Mouse (Mus musculus) naive thymus-derived CD4-positive, alpha-beta T cell, adult 2 months (primary cell): ENCODE results near the gene Strap.

Experiments
- DNase-seq: peaks from one replicate; pipeline ENCODE4 v3.0.0-alpha.2; 2011; ENCODE audit warnings: low read depth

The Strap gene

DNA sequence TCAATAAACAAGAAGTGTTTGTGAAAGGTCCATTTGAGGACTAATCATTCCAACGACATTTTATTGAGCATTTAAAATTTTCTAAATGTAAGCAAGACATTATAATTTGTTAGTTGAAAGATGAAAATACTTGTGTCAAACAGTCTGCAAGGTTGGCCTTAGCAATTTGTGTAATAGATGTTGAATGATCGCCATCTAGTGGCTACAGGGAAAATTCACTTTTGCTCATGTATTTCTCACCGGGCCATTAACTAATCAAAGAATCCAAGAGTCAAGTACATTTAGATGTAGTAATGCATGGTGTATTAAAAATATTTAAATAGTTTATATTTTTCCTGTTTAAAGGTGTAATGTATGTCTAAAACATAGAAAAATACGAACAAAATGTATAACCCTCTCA, 11.0 kb upstream of the Strap start:
- DNase-seq, result peak; percentile 75

DNA sequence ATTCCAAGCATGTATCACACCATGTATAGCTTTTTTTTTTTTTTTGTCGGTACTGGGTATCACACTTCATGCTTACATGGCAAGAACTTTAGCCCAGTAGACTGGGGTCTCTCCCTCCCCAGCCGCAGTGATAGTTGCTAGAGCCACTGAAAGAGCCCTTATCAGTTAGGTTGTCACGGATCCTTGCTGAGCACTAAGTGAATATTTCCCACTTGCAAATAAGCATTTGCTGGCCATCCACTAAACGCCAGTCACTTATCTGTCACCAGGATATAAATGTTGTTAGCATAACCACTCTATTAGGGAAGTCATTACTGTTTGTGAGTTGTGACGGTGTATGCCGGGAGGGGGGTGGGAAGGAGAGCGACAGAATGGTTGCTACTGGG, 425 bp upstream of the Strap start:
- no peak for DNase-seq

DNA sequence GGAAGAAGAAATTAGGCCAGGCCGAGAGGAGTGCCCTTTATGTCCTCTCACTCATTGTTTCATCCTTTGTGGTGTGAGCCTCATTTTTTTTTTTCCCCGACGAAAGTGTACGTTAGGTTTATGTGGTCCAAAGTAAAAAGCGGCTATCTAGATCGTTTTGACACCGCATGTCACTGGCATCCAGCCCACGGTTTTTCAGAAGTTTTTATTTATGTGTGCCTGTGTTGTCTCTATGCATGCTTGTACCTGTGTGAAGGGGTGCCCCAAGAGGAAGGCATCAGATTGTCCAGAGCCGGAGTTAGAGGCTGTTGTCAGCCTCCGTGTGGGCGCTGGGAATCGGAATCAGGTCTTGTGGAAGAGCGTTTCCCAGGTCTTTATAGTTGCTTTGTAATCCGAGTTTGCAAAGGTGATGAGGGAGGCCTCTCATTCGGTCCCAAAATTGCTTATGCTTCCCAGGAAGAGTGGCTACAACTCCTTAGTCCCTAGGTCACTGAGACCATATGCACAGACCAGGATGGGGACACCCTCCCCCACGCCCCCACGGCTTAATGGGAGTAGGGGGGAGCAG, 877 bp downstream of the Strap start:
- no peak for DNase-seq

DNA sequence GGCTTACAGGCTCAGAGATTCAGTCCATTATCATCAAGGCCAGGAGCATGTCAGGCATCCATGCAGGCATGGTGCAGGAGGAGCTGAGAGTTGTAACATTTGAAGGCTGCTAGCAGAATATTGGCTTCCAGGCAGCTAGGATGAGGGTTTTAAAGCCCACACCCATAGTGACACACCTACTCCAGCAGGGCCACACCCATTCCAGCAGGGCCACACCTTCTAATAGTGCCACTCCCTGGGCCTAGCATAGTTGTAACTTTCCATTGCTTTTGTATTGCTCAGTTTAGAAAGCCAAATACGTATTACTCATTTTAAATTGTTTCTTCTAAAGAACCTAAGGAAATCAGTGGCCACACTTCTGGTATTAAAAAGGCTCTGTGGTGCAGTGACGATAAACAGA, 6.1 kb downstream of the Strap start:
- no peak for DNase-seq

DNA sequence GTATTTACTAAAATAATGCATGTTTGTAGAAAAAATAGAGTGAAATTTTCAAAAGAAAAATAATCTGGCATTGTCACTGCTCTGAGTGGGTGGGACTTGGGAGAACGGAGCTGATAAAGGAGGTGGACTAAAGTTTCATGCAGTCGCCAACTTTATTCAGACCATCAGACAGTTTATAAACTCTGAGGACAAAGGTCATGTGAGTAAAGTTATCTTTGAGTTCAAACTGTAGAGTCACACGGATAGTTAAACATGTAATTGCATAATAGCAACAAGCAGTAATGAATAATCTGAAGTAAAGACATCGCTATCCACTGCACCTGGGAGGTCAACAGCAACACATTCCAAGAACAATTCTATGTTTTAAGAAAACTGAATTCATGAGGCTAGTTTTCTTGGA, 9.8 kb downstream of the Strap start:
- DNase-seq, result no peak

DNA sequence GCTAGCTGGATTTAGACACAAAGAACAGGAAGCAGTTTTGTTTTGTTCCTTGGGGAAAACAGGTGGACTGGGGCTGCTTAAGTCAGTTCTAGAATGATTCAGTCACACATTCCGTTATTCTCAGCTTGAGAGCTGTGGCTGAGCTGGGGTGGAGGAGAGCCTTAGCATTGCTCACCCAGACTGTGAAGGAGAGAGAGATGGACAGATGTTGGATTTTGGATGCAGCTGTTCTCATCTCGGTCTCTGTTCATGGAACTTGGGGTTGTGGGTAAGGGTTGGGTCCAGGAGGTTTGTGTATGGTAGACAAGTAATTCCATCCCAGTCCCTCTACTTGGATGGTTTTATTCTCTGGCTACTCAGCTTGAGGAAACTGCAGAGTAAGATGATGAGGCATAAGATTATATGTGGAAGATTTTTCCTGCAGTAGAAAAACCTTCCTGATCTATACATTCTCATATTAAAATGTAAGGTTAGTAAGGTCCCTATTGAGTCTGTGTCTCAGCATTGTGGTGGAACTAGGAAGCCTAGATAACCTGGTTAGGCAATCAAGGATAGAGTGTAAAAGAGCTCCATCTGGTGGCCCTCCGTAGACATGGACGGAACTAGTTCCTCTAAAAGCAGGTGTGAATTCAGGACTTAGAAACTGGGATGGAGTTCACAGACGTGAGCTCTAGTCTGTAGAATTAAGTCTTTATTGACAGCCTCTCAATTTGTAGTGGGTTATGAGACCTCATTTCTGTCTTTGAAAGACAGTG, 12.5 kb downstream of the Strap start:
- DNase-seq, result peak; percentile 54

DNA sequence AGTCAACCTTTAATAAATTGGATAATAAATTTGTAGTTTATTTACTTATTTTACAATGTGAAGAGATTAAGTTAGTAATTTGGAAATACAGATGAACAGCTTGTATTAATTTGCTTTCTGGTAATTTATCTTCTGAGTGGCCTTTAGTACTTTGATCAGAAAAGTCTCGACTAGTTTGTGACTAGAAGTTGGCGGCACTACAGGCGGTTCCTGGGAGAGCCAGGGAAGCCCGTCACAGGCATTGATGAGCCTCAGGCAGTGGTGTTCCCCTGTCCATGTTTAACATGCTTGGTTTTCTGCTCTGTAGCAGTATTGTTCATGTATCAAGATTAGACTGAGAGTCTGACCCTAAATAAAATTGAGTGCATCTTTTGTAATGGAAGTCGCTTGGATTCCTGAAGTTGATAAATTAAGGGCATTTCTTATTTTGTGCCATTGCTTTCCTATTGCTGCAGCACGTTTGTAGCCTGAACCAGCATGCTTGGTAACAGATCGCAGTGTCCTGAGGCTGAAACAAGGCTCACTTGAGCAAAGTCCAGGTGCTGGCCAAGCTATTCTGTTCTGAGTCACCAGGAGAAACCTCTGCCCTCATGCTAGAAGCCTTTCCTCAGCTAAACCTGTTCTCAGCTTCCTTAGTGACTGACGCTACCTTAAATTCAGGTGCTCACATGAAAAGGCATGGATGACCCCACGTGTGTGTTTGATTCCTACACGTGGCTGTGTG, 16.8 kb downstream of the Strap start:
- DNase-seq, result no peak

DNA sequence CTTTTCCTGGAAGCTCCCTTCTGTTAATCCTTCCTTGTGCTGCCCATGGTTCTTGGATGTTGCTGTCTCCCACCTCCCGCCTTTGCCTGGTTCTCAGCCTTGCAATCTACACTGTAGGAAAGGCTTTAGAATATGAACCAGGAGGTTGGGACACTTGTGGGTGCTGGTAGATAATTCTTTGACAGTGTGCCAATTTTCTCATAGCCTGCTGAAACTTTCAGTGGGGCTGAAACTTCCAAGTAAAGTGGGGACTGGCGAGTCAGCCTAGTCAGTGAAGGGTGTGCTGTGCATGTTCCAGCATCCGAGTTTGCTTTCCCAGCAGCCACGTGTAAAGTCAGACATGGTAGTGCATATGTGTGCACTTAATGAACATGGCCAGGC, 17.4 kb downstream of the Strap start:
- DNase-seq, result no peak

DNA sequence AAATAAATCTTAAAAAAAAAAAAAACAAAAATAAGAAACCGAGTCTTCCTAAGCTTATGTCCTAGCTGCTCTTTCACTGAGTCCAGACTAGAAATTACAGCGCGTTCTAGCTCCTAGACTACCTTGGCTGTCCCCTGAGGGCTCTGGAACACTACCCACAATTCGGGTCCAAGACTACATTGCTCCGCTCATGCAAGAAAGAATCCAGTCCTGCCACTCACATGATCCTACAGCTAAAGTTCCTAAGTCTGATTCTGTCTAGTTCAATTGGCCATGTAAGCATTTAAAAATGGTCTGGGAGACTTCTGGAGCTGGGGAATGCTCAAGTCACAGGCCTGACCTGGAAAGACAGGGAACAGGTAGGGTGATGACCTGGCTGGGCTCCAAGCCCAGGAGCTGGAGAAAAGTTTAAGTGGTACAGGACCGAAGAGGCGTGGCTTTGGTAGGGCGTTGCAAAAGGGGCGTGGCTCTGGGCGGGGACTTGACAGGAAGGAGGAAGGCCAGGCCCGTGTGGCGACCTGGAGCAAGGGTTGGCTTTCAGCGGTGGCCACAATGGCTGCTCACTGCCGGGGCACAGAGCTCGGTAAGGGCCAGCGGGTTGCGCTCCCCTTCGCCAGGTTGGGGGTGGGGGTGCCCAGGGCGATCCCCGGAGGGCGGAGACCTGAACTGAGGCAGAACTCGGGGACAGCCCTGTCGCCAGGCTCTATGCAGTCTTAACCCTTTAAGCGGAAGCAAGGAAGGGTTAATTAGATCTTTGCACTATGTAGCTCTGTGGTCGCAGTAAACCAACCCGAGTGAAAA, 19.4 kb downstream of the Strap start, which contains the start of gene Dera:
Dera (plus strand) TSS at position 491 of the 801 bp plus-strand sequence.
- peak; percentile 90 for DNase-seq

DNA sequence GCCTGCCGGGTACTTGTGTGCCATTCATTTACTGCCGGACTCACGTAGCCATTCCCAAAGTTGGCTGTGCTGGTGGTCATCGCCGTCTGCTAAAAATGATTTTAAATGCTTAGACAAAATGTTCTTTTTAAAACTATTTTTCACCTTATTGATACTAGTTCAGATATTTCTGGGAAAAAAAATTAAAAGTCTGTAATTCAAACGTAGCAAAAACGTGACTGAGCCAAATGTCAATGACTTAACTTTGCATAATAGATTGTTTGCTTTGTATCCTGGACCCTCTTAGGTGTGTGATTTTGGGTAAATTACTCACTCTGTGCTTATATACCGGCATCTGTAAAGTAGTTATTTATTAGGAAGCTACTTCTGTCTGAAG, 20.0 kb downstream of the Strap start:
- DNase-seq, result peak; percentile 18

DNA sequence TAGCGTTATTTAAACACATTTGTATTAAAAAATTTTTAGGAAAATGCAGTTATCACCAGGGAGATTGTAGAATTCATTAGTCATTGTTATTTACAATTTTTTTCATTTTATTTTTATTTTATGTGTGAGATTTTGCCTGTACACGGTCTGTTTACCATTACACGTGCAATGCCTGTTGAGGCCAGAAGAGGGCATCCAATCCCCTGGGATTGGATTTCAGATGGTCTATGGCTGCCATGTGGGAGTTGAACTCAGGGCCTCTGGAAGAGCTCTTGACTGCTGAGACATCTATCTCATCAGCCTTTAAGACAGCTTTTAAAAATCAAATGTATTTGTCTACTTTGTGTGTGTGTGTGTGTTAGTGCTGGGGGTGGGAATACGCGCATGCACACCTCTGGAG, 21.4 kb downstream of the Strap start:
- DNase-seq, result peak; percentile 53

DNA sequence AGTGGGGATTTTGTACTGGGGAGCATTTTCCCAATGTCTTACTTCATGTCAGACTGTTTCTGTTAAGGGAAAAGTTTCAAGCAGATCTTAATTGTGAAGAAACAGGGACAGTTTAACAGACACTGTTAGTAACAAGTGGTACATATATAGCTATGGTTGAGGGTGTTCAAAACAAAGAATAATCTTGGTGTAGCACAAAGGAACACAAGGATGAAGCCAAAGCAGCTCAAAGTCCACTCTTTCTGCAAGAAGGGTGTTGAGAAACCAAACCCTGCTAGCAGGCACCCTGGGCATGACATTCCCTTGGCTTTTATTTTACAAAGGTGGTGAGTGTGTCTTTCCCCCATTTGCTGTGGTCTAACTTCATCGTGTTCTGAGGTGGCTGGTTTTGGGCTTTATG, 23.0 kb downstream of the Strap start:
- DNase-seq, result no peak

DNA sequence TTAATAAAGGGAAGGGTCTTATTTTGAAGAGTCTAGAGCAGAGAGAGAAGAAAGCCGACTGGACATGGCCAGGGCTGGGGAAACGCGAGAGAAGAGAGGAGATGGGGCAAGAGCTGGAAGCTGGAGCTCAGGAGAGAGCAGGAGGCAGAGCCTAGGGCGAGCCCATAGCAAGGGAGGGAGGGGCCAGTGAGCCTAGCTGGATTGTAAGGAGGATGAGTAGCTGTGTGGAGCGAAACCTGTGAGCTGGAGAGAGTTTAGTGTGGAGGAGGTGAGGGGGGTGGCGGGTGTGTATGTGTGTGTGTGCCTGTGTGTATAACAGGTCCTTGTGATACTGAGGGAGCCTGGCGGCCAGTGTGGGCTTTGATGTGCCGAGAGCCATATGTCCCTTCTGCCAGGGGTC, 24.8 kb downstream of the Strap start:
- DNase-seq, result no peak

DNA sequence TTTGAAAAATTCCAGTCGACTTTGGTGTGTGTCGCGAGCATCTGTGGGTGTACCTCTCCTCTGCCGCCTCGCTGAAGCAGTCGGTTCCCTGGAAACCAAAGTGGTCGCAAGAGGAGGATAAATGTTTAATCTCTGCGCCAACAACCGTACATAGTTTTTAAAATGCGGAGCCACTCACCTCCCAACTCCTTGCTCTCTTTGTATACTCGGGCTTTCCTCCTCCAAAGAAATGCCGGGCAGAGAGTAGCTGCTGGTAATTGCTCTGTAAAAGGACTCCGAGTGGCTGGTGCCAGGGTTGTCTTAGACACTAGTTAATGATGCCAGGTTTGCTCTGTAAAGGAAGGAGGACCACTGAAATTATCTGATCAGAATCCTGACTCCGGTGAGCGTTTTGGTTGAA, 26.1 kb downstream of the Strap start:
- DNase-seq, result no peak

DNA sequence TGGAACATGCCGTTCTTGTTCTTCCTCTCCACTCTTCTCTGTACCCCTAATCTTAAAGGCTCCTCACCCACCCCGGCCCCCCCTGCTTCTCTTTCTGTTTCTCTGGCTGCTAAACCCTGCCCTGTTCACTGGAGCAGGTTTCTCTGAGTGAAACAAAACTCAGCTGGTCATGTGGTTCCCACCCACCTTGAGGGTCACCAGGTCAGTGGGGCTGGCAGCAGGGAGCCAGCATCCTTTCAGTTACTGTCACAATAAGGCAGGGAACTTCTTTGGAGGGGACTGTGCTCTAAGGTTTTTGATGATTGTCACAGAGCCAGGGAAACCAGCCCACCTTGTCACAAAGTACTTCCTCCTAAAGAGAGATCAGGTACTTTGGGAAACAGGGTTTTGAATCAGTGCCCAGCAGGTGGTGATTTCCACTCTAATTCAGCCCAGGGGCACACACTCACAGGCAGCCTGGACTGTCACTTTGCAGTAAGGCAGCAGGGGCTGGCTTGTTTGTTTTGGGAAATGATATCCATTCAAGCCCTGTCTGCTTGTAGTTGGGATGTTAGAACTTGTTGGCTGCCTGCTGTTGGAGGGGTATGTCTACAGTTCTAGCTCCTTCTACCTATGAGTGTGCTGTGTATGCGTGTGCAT, 29.8 kb downstream of the Strap start:
- no peak for DNase-seq

DNA sequence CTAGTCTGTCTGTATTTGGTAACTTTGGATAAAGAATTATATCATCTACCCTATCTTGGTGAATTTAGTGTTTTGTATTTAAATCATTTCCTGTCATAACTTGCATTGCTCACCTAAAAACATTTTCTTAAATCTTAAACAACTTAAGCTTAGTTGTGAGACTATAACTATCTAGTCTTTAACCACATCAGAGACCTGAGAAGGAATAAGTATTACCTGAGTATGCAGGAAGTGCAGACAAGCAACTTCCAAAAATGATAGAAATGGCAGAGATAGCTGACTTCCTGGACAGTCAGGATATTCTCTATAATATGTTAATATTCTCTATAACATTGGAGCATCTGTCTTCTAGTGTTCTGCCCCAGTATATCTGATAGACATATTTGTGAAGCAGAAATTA, 31.3 kb downstream of the Strap start:
- DNase-seq, result no peak

DNA sequence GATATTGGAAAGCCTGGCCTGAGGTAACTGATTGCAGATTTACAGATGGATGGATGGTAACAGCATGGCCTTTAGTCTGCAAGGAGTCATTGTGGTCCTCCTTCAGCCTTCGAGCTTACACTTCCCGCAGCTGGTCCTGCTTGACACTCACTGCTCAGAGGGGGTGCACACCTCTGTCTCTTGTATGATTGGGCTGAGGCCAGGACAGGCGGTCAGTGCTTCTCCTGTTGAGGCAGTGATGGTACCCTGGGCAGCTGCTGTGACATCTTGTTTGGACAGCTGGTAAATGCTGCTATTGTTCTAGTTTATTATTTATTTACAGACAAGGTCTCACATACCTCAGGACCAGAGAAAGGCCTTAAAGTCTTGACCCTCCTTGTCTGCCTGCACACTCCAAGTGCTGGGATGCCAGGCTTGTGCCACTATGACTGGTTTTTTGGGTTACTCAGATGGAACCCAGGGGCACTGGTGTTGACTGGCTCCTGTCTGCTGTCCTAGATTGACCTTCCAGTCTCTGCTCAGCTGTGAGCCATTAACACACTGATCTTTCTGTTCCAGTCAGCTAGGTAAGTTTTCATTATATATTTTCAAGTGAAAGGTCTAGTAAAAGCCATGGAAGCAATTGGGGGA, 36.9 kb downstream of the Strap start:
- no peak for DNase-seq

DNA sequence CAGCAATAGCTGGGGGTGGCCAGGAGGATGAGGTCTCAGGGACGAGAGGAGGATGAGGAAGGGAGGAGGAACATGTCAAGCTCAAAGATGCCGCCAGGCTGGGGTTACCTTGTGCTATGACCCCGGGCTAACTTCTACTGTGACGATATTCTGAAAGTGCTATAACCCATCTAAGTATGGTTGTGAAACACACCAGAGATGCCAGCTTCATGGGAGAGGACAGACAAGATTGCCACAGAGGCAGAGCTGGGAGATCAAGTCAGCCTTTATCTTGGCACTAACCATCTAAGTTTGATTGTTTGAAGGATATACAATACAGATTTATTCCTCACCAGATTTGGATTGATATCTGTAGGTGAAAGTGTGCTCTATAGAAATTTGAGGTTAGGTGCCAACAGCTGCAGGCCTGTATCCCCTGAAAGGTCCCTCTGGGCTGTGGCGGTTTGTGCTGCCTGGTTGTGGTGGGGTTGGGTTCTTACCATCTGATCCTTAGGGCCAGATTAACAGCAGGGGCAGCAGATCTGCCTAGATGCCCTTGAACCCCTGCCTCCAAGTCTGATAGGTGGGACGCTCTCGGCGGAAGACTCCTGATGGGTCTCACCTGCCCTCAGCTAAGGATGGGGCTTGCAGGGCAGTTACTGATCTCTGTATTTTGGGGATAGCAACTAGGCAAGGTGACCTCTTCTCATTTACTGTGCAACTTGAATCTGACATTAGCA, 38.2 kb downstream of the Strap start:
- no peak for DNase-seq

DNA sequence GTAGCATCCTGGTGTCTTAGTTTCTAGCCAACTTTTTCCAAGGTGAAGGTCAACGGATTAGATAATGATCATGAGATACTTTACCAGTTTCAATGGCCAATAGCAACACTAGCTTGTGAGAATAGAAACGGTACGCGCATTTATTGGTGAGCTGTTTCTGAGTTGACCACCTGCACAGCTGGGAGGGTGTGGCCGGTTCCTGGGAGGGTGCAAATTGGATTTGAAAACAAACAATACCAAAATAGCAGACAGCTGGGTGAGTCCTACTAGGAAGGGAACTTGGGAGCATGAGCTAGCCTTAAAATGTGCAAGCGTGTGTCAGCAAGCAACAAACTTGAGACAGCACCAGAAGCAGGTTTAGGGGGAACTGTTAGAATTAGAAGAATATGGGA, 38.8 kb downstream of the Strap start:
- no peak for DNase-seq

DNA sequence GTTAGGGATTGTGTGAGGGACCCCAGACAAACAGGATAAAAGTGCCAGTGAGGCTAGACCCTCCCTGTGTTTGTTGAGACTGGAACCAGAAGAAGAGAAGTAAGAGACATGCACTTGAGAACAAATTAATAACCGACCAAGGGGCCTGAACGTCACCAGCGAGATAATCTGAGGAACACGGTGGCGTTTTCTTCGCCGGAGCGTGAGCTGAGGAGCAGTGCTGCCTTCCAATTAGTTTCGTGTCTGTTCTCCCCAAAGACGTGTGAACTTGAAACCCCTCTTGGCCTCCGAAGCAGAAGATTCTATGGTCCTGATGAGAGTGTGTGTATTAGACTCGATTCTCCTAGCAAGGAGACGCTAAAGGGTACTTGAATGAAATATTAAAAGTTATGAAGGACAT, 39.3 kb downstream of the Strap start:
- no peak for DNase-seq

DNA sequence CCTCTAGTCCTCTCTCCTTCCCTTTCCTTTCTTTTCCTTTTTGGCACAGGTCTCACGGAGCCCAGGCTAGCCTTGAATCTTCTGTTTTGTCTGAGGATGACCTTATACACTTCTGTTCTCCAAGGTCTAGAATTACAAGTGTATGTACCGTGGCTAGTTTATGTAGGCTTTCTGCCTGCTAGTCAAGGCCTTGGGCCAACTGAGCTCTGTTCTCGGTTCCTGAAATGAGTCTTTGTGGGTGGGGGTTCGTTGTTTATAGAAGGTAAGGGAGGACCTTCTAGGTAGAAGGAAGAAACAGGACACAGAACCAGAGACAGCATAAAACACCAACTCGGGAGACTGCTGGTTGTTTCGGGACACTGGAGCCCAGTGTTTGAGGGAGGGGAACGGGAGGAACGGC, 40.3 kb downstream of the Strap start:
- DNase-seq, result no peak
